Mouse (Mus musculus) neural tube, embryonic 13.5 days (tissue): ENCODE measurements around the gene Camta1. TPM values are rescaled to one million over a fixed set of nuclear protein-coding genes. Genes with fewer than 3 reads are reported as not detected.
A peak's percentile ranks its signal among the peaks of the same experiment; 100 is the strongest.

Experiments used
- ATAC-seq: fragments of 200-750 bp; cut with Nextera tagmentation; 2 replicates; pipeline ENCODE4 v1.8.0; 2017; ENCODE audit warnings: low read depth, mild to moderate bottlenecking, moderate TSS enrichment, moderate library complexity
- H3K27ac ChIP-seq: fragments of 300-500 bp; sonication (generic); replicated peaks from 2 replicates; pipeline ENCODE4 v1.5.1; 2015; ENCODE audit warnings: moderate library complexity, mild to moderate bottlenecking, inconsistent platforms
- H3K27me3 ChIP-seq: fragments of 300-500 bp; sonication (generic); 2 replicates; pipeline ENCODE4 v1.6.1; 2015; ENCODE audit warnings: mild to moderate bottlenecking, inconsistent platforms
- H3K36me3 ChIP-seq: fragments of 300-500 bp; sonication (generic); 2 replicates; pipeline ENCODE4 v1.6.1; 2015; ENCODE audit warnings: mild to moderate bottlenecking, inconsistent platforms
- H3K4me1 ChIP-seq: fragments of 300-500 bp; sonication (generic); replicated peaks from 2 replicates; pipeline ENCODE4 v1.6.1; 2015; ENCODE audit warnings: inconsistent platforms
- H3K4me2 ChIP-seq: fragments of 300-500 bp; sonication (generic); 2 replicates; pipeline ENCODE4 v1.6.1; 2015; ENCODE audit warnings: inconsistent platforms, mild to moderate bottlenecking, moderate library complexity
- H3K4me3 ChIP-seq: fragments of 300-500 bp; sonication (generic); 2 replicates; pipeline ENCODE4 v1.5.1; 2015; ENCODE audit warnings: mild to moderate bottlenecking, inconsistent platforms
- H3K9ac ChIP-seq: fragments of 300-500 bp; sonication (generic); 2 replicates; pipeline ENCODE4 v1.6.1; 2015; ENCODE audit warnings: moderate library complexity, mild to moderate bottlenecking, inconsistent platforms
- H3K9me3 ChIP-seq: fragments of 300-500 bp; sonication (generic); 2 replicates; pipeline ENCODE4 v1.6.1; 2016; ENCODE audit warnings: inconsistent platforms
- WGBS: fragments of 180-500 bp; shearing (Covaris S2); methylation state at CpG from one replicate; pipeline ENCODE4 v1.1.7; 2015; 5-methylcytosine and 5-hydroxymethylcytosine counted together
- polyA plus RNA-seq: library from polyadenylated mRNA; unstranded; fragments of >200 nt; fragmentation: Nextera tagmentation; extraction: Ambion mirVana; gene quantifications from 2 replicates; pipeline ENCODE4 v1.2.1, GENCODE M21; 2015

The Camta1 gene
- polyA plus RNA-seq, 1 experiment from 2014 or later, result 165 TPM

GRCm38 (mm10) chr4:151519011-151519410 lies 342.7 kb downstream of the Camta1 start:
- Histone ChIP-seq H3K36me3 (no peaks in the 10 kb centered on the region), H3K4me2 (no peak overlapping the region), H3K9me3 (no peaks in the 10 kb centered on the region), H3K9ac (no peak overlapping the region), H3K27ac (peak overlapping the region; percentile 13; the same call in 1 of the 2 replicates), H3K4me1 (peaks cover 42% of the 10 kb centered on the region), H3K27me3 (no peaks in the 10 kb centered on the region), H3K4me3 (no peak overlapping the region)
- 33% methylated on average over 7 of the region's 7 CpGs for WGBS
- no peak for ATAC-seq

GRCm38 (mm10) chr4:151516998-151517799 lies 344.5 kb downstream of the Camta1 start:
- Histone ChIP-seq H3K9ac (no peak overlapping the region), H3K27me3 (no peaks in the 10 kb centered on the region), H3K4me1 (peaks cover 42% of the 10 kb centered on the region), H3K4me2 (no peak overlapping the region), H3K36me3 (no peaks in the 10 kb centered on the region), H3K27ac (peak overlapping the region; percentile 82), H3K4me3 (no peak overlapping the region), H3K9me3 (no peaks in the 10 kb centered on the region)
- 26% methylated on average over 11 of the region's 11 CpGs for WGBS
- peak; percentile 59 for ATAC-seq

GRCm38 (mm10) chr4:151515316-151515715 lies 346.4 kb downstream of the Camta1 start:
- 76% methylated on average over 5 of the region's 5 CpGs for WGBS

GRCm38 (mm10) chr4:151511092-151511491 lies 350.6 kb downstream of the Camta1 start:
- Histone ChIP-seq H3K36me3 (no peaks in the 10 kb centered on the region), H3K27ac (no peak overlapping the region), H3K27me3 (no peaks in the 10 kb centered on the region), H3K4me1 (peaks cover 5% of the 10 kb centered on the region; the same call in 1 of the 2 replicates), H3K4me2 (no peak overlapping the region), H3K4me3 (no peak overlapping the region), H3K9me3 (no peaks in the 10 kb centered on the region), H3K9ac (no peak overlapping the region)
- WGBS, result 80% methylated on average over 4 of the region's 4 CpGs
- ATAC-seq, result no peak

More at GRCm38 (mm10) chr4:151515316-151515715, 346.4 kb downstream of the Camta1 start:
- peaks cover 38% of the 10 kb centered on the region for H3K4me1 ChIP-seq
- no peaks in the 10 kb centered on the region for H3K36me3 ChIP-seq
- no peak overlapping the region for H3K9ac ChIP-seq
- H3K4me3 ChIP-seq, result no peak overlapping the region
- H3K4me2 ChIP-seq, result no peak overlapping the region
- H3K27ac ChIP-seq, result no peak overlapping the region
- no peaks in the 10 kb centered on the region for H3K27me3 ChIP-seq
- H3K9me3 ChIP-seq, result no peaks in the 10 kb centered on the region
- ATAC-seq, result no peak

GRCm38 (mm10) chr4:151510417-151510816 lies 351.3 kb downstream of the Camta1 start:
- no peaks in the 10 kb centered on the region for H3K36me3 ChIP-seq
- no peak overlapping the region for H3K4me3 ChIP-seq
- H3K9ac ChIP-seq, result no peak overlapping the region
- no peak overlapping the region for H3K27ac ChIP-seq
- no peak for ATAC-seq
- H3K9me3 ChIP-seq, result no peaks in the 10 kb centered on the region
- H3K27me3 ChIP-seq, result no peaks in the 10 kb centered on the region
- H3K4me2 ChIP-seq, result no peak overlapping the region
- WGBS, result 53% methylated on average over 4 of the region's 4 CpGs
- H3K4me1 ChIP-seq, result peaks cover 8% of the 10 kb centered on the region; the same call in 1 of the 2 replicates

GRCm38 (mm10) chr4:151506701-151507100 lies 355.0 kb downstream of the Camta1 start:
- no peak overlapping the region for H3K4me2 ChIP-seq
- no peaks in the 10 kb centered on the region for H3K27me3 ChIP-seq
- H3K4me3 ChIP-seq, result no peak overlapping the region
- H3K36me3 ChIP-seq, result no peaks in the 10 kb centered on the region
- 0 out of 2 replicates have a peak, but pooled peaks cover 4% of the 10 kb centered on the region for H3K9me3 ChIP-seq
- ATAC-seq, result no peak
- no peak overlapping the region for H3K9ac ChIP-seq
- H3K27ac ChIP-seq, result no peak overlapping the region
- peaks cover 18% of the 10 kb centered on the region; the same call in 1 of the 2 replicates for H3K4me1 ChIP-seq
- WGBS, result 87% methylated on average over 6 of the region's 6 CpGs

- ATAC-seq, result no peak
- Histone ChIP-seq H3K9ac (no peak overlapping the region), H3K27ac (no peak overlapping the region), H3K27me3 (no peaks in the 10 kb centered on the region), H3K9me3 (0 out of 2 replicates have a peak, but pooled peaks cover 8% of the 10 kb centered on the region), H3K36me3 (no peaks in the 10 kb centered on the region), H3K4me1 (peaks cover 10% of the 10 kb centered on the region), H3K4me3 (no peak overlapping the region), H3K4me2 (no peak overlapping the region)
- WGBS, result 76% methylated on average over 5 of the region's 5 CpGs
Measured at GRCm38 (mm10) chr4:151498481-151499276, 363.0 kb downstream of the Camta1 start.

- Histone ChIP-seq H3K27ac (no peak overlapping the region), H3K9ac (no peak overlapping the region), H3K27me3 (no peaks in the 10 kb centered on the region), H3K4me1 (peaks cover 22% of the 10 kb centered on the region), H3K4me3 (no peak overlapping the region), H3K36me3 (no peaks in the 10 kb centered on the region), H3K4me2 (no peak overlapping the region), H3K9me3 (peaks cover 4% of the 10 kb centered on the region; the same call in 1 of the 2 replicates)
- 91% methylated on average over 5 of the region's 5 CpGs for WGBS
- ATAC-seq, result no peak
Measured at GRCm38 (mm10) chr4:151496581-151496980, 365.1 kb downstream of the Camta1 start.

- no peak for ATAC-seq
- H3K9ac ChIP-seq, result no peak overlapping the region
- H3K4me3 ChIP-seq, result no peak overlapping the region
- peaks cover 4% of the 10 kb centered on the region; the same call in 1 of the 2 replicates for H3K9me3 ChIP-seq
- no peaks in the 10 kb centered on the region for H3K36me3 ChIP-seq
- H3K27me3 ChIP-seq, result no peaks in the 10 kb centered on the region
- H3K27ac ChIP-seq, result 0 out of 2 replicates have a peak overlapping the region, but pooled peaks have one; percentile 33
- H3K4me2 ChIP-seq, result no peak overlapping the region
- WGBS, result 40% methylated on average over 11 of the region's 11 CpGs
- H3K4me1 ChIP-seq, result peaks cover 22% of the 10 kb centered on the region
Measured at GRCm38 (mm10) chr4:151495276-151495882, 366.3 kb downstream of the Camta1 start.

- H3K9ac ChIP-seq, result no peak overlapping the region
- H3K4me1 ChIP-seq, result peaks cover 22% of the 10 kb centered on the region
- peak overlapping the region; percentile 56 for H3K27ac ChIP-seq
- no peak overlapping the region for H3K4me3 ChIP-seq
- H3K4me2 ChIP-seq, result no peak overlapping the region
- H3K36me3 ChIP-seq, result no peaks in the 10 kb centered on the region
- no peak for ATAC-seq
- no peaks in the 10 kb centered on the region; the same call in 1 of the 2 replicates for H3K9me3 ChIP-seq
- WGBS, result 75% methylated on average over 10 of the region's 10 CpGs
- H3K27me3 ChIP-seq, result no peaks in the 10 kb centered on the region
Measured at GRCm38 (mm10) chr4:151492786-151493185, 368.9 kb downstream of the Camta1 start.

- H3K27ac ChIP-seq, result peak overlapping the region; percentile 73
- no peaks in the 10 kb centered on the region for H3K36me3 ChIP-seq
- peak; percentile 36; the same call in 1 of the 2 replicates for ATAC-seq
- 74% methylated on average over 8 of the region's 8 CpGs for WGBS
- no peak overlapping the region for H3K4me2 ChIP-seq
- peaks cover 19% of the 10 kb centered on the region for H3K4me1 ChIP-seq
- H3K9me3 ChIP-seq, result no peaks in the 10 kb centered on the region
- H3K9ac ChIP-seq, result no peak overlapping the region
- H3K4me3 ChIP-seq, result no peak overlapping the region
- no peaks in the 10 kb centered on the region for H3K27me3 ChIP-seq
Measured at GRCm38 (mm10) chr4:151483977-151484313, 377.7 kb downstream of the Camta1 start.
